ENCODE assay signal across 8 mouse cellular contexts in genomic region chr17:47038844-47039803, GRCm38 (mm10). TPM values are rescaled to one million over a fixed set of nuclear protein-coding genes. Genes with fewer than 3 reads are reported as not detected.
A peak's percentile ranks its signal among the peaks of the same experiment; 100 is the strongest.
DNase-seq lines count a peak whose midpoint lies in the region; ATAC-seq and TF ChIP-seq lines count a peak whose summit lies in the region.

No protein-coding gene starts in this region.

- peak; percentile 76 for ATAC-seq in forebrain, embryonic 13.5 days
- no peak for ATAC-seq in liver, embryonic 16.5 days (ENCODE audit: low read depth)
- peak; percentile 84 for ATAC-seq in neural tube, embryonic 13.5 days (ENCODE audit: low read depth)

- H3K4me3 ChIP-seq in E14TG2a.4 (replicated peaks; ENCODE audit: low read length): no peak overlapping the region
- H3K4me3 ChIP-seq in forebrain, embryonic 13.5 days: peak overlapping the region; percentile 22
- H3K4me3 ChIP-seq in liver, embryonic 16.5 days (ENCODE audit: low read depth, low read length): 0 out of 2 replicates have a peak overlapping the region, but pooled peaks have one; percentile 26
- H3K4me3 ChIP-seq in neural tube, embryonic 13.5 days: peak overlapping the region; percentile 12; the same call in 1 of the 2 replicates

- 19% methylated on average over 18 of the region's 18 CpGs for WGBS in forebrain, embryonic 13.5 days
- WGBS in large intestine, adult 2 months: 8% methylated on average over 18 of the region's 18 CpGs
- 26% methylated on average over 18 of the region's 18 CpGs for WGBS in liver, embryonic 16.5 days (ENCODE audit: insufficient replicate concordance)
- 24% methylated on average over 18 of the region's 18 CpGs for whole genome bisulfite sequencing in neural tube, embryonic 13.5 days

- no peaks in the 10 kb centered on the region for H3K27me3 ChIP-seq in E14TG2a.4 (ENCODE audit: insufficient read depth, low read length)
- H3K27me3 ChIP-seq in forebrain, embryonic 13.5 days: peaks cover 4% of the 10 kb centered on the region; the same call in 1 of the 2 replicates
- no peaks in the 10 kb centered on the region for H3K27me3 ChIP-seq in liver, embryonic 16.5 days (ENCODE audit: control insufficient read depth, insufficient read depth, low read depth, low read length)
- no peaks in the 10 kb centered on the region for H3K27me3 ChIP-seq in neural tube, embryonic 13.5 days

- peaks cover 12% of the 10 kb centered on the region for H3K9me3 ChIP-seq in E14TG2a.4 (ENCODE audit: low read length)
- H3K9me3 ChIP-seq in forebrain, embryonic 13.5 days (replicated peaks): no peaks in the 10 kb centered on the region
- H3K9me3 ChIP-seq in liver, embryonic 16.5 days (replicated peaks; ENCODE audit: control insufficient read depth, low read length): no peaks in the 10 kb centered on the region
- 0 out of 2 replicates have a peak, but pooled peaks cover 3% of the 10 kb centered on the region for H3K9me3 ChIP-seq in neural tube, embryonic 13.5 days

- H3K27ac ChIP-seq in forebrain, embryonic 13.5 days: no peak overlapping the region
- no peak overlapping the region for H3K27ac ChIP-seq in liver, embryonic 16.5 days (ENCODE audit: low read length)
- H3K27ac ChIP-seq in neural tube, embryonic 13.5 days (replicated peaks): 0 out of 2 replicates have a peak overlapping the region, but pooled peaks have one; percentile 13

- no peaks in the 10 kb centered on the region for H3K36me3 ChIP-seq in E14TG2a.4 (ENCODE audit: insufficient read depth, low read length)
- no peaks in the 10 kb centered on the region for H3K36me3 ChIP-seq in forebrain, embryonic 13.5 days (ENCODE audit: poor library complexity, severe bottlenecking)
- H3K36me3 ChIP-seq in liver, embryonic 16.5 days (ENCODE audit: control insufficient read depth, insufficient read depth): no peaks in the 10 kb centered on the region
- no peaks in the 10 kb centered on the region for H3K36me3 ChIP-seq in neural tube, embryonic 13.5 days

- H3K4me1 ChIP-seq in E14TG2a.4 (replicated peaks; ENCODE audit: low read depth, low read length): 0 out of 2 replicates have a peak, but pooled peaks cover 3% of the 10 kb centered on the region
- H3K4me1 ChIP-seq in forebrain, embryonic 13.5 days: 0 out of 2 replicates have a peak, but pooled peaks cover 4% of the 10 kb centered on the region
- H3K4me1 ChIP-seq in liver, embryonic 16.5 days (ENCODE audit: control insufficient read depth, low read depth, low read length): no peaks in the 10 kb centered on the region
- peaks cover 8% of the 10 kb centered on the region; the same call in 1 of the 2 replicates for H3K4me1 ChIP-seq in neural tube, embryonic 13.5 days (replicated peaks)

- peak; percentile 94 for TF ChIP-seq CTCF in E14TG2a.4 (conservative IDR thresholded peaks at IDR 0.05; ENCODE audit: low read length)

- peak; percentile 33 for DNase-seq in c-Kit-positive CD71-positive TER-119-positive erythroid progenitor cells, embryonic 14.5 days (ENCODE audit: low spot score)
- DNase-seq in heart, postnatal 10 days: peak; percentile 90 to 94
- peak; percentile 50 for DNase-seq in large intestine, adult 2 months (ENCODE audit: low read depth, low spot score)
- DNase-seq in telencephalon, adult 2 months (ENCODE audit: low read depth, low spot score): peak; percentile 60

- H3K9ac ChIP-seq in forebrain, embryonic 13.5 days: peak overlapping the region; percentile 50; the same call in 1 of the 2 replicates
- H3K9ac ChIP-seq in liver, embryonic 16.5 days (ENCODE audit: low read depth, low read length): no peak overlapping the region
- peak overlapping the region; percentile 38; the same call in 1 of the 2 replicates for H3K9ac ChIP-seq in neural tube, embryonic 13.5 days

- peak overlapping the region; percentile 53 for H3K4me2 ChIP-seq in forebrain, embryonic 13.5 days
- peak overlapping the region; percentile 46; the same call in 1 of the 2 replicates for H3K4me2 ChIP-seq in liver, embryonic 16.5 days (ENCODE audit: low read depth, low read length)
- peak overlapping the region; percentile 44 for H3K4me2 ChIP-seq in neural tube, embryonic 13.5 days

- intact Hi-C loops in heart, postnatal 10 days (cut with DNase I): loop anchor here (2.0 to 5.0 kb wide), 3 partner anchors 48 to 294 kb away; no protein-coding TSS in a partner anchor

RNA-seq across cellular contexts. Expression of gene Ubr2, which starts 28.8 kb away (rescaled TPM):
- polyA plus RNA-seq in forebrain, embryonic 13.5 days (2015; fragmentation: Nextera tagmentation; extraction: Ambion mirVana): 11.8 and 13.7 TPM in 2 replicates
- 10 to 100 TPM; 55.6 to 64.8 TPM for total RNA-seq in heart, postnatal 10 days (2021)
- polyA plus RNA-seq in large intestine, adult 2 months (2012; rRNA removed): 13.7 and 17.0 TPM in 2 replicates
- 8.6 and 9.5 TPM in 2 replicates for polyA plus RNA-seq in liver, embryonic 16.5 days (2015; fragmentation: Nextera tagmentation; extraction: Ambion mirVana)
- 15.5 and 17.8 TPM in 2 replicates for polyA plus RNA-seq in neural tube, embryonic 13.5 days (2015; fragmentation: Nextera tagmentation; extraction: Ambion mirVana)

Comparison
In these comparisons a context has a peak if more than half of its experiments do, and no peak if none do; other contexts are left out.
1. DNase-seq: peak in every context shown above with its lines; median percentile 92 in heart, postnatal 10 days; 60 in telencephalon, adult 2 months; 50 in large intestine, adult 2 months; 33 in c-Kit-positive CD71-positive TER-119-positive erythroid progenitor cells, embryonic 14.5 days.